Mouse (Mus musculus) thymus, adult 2 months (tissue): Measurements from ENCODE around the gene Tmem30a.

Source experiments
- CTCF ChIP-seq: fragments of 200-500 bp; IDR thresholded peaks from 2 replicates; pipeline ENCODE4 v1.5.1; 2012; ENCODE audit warnings: mild to moderate bottlenecking, control low read depth, low read length, moderate library complexity, borderline replicate concordance; ENCODE audit not compliant: control insufficient read depth, poor library complexity, insufficient read depth; ENCODE audit errors: extremely low read depth
- POLR2A ChIP-seq: fragments of 200-500 bp; IDR thresholded peaks from 2 replicates; pipeline ENCODE4 v1.6.1; 2012; ENCODE audit warnings: mild to moderate bottlenecking, low read length, control low read depth, moderate library complexity; ENCODE audit not compliant: control insufficient read depth, poor library complexity, insufficient read depth; ENCODE audit errors: extremely low read depth

- TF ChIP-seq CTCF = no peak
- TF ChIP-seq POLR2A = no peak
These were observed 1.8 kb upstream of the Tmem30a start for GRCm38 (mm10) chr9:79795076-79795475.
